Mouse (Mus musculus): ENCODE measurements at regions not wholly inside any gene's neighbourhood (a gene's known extent, or its start where the extent isn't known, plus 50 kb on each side); places are given as distances from the start of the nearest gene placed in this dataset.

DNA sequence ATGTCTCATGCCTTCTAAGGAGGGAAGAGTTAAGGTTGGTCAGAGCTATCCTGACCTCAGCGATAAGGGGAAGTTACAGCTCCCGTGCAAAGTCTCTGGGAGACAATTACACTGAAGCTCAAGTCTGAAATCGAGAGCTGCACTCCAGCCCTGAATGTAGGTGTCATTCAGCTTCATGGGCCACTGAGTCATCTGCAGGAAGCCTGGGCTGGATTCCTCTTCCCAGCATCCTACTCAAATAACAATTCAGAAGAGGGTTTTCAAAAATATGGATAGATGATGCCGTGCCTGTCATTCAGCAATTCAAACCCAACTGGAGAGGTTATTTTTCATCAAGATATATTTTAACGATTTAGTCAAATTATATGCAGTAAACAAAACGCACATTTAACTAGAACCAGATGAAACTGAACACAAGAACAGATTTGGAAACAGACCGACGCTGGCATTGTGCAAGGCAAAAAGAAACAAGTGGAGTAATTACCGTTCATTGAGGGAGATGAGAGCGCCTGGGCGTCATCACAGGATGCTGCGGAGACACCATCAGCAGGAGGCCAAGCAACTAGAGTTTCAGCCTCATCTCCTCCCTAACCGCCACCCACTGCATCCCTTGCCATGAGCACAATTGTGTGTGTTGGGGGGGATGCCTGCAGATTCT, 57.8 kb upstream of the Cfap46 start:
- DNase-seq (ENCODE audit: low spot score in 2 of 2), result peak; percentile 47 to 70

DNA sequence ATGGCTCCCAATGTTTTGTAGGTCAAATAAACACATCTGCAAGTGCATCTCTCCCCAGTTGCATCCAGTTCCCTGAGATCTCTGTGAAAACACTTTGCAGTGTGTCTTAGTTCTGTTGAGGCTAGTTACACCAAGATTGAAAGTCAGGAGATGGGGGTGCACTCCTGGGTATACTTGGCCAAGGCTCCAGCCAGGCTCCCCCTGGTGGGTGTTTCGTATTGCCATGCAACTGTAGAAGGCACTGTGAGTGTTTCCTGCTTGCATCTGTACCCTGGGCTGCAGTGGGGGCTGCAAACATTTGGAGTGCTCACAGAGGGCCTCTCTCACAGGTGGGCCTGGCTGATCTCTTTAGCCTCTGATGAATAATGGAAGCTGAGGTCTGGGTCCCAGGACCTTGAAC, 63.2 kb upstream of the Cfap46 start:
- DNase-seq (ENCODE audit: low spot score in 2 of 2), result no peak

DNA sequence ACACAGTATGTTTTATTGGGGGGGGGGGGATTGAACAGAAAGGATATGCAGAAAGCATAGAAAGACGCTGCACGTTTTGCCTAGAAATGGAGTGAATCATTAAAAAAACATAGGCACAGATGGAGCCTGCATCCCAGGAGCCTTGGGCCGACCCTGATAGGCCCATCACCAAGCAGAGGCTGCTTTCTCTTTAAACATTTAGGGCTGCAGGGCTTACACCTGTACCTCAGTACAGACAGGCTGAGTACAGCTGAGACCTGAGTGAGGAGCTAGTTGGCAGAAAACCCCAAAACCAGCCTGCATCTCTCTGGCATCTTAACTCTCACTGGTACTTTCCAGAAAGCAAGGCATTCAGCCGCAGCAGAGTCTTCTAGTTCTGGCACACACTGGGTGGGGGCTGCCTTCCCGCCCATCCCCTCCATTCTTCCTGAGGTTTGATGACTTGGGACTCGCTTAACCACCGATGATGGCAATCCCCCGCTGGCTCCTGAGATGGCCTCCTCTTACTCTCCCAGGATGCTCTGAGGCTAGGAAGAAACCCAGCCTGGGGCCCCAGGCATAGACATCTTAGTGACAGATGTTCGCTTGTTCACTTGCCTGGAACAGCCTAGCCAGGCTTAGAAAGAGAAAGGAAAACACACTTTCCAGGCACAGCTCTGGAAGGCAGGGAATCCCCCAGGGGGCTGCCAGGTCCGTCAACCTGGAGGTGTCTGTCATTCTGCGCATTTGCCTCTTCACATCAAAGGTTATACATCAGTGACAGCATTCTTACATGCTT, 63.9 kb upstream of the Cfap46 start:
- DNase-seq (ENCODE audit: low spot score in 2 of 2), result no peak

DNA sequence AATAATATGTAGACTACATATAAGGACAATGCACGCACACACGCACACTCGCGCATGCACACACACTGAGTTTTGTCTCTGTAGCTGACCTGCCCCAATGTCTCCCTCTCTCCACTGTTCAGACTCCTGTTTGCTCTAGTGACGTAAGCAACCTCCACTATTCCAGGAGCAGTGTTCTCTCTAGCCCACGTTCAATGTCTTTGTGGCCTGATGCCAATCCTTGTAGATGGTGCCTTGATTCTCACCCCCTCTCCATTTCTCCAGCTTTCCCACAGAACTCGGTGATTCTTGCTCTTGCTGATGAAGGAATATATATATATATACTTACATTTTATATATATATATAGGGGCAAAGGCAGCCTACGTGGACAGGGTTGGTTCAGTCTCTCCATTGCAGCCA, 71.4 kb upstream of the Cfap46 start:
- no peak for DNase-seq (ENCODE audit: low spot score in 2 of 2)

DNA sequence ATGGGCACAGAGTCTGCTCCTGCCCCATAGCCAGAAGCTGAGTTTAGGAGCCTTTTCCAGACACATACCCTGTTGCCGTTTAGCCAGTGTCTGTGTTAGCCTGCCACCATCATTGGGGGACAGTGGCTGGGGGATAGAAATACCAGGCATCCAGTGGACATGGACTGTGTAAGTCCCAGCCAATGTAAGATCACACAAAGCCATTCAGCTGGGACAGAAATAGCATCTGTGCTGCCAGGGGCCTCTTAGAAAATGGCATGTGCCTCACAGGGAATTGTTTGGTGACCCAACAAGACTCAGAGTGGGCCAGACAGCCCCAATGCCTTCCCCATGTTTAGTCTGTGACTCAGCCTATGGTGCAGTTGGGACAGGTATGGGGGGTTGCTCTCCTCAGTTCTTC, 71.5 kb upstream of the Adgra1 start:
- DNase-seq (ENCODE audit: low spot score in 2 of 2), result no peak

DNA sequence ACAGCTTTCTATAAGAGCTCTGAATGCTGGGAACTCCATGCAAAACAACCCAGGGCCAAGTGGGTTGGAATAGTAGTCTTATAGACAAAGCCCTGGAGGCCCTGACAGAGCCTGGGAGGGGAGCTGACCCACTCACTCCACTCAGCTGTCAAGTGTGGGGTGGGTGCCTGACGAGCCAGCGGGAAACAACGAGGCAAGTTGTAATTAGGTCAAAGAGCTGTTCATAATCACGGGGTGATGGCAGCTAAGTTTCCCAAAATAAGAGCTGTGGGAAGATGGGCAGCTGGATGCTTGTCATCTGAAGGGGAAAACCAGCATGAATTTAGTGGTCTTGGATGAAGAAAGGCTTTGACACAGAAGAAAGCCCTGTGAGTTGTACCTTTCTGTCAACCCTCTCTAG, 70.7 kb upstream of the Adgra1 start:
- no peak for DNase-seq (ENCODE audit: low spot score in 2 of 2)

DNA sequence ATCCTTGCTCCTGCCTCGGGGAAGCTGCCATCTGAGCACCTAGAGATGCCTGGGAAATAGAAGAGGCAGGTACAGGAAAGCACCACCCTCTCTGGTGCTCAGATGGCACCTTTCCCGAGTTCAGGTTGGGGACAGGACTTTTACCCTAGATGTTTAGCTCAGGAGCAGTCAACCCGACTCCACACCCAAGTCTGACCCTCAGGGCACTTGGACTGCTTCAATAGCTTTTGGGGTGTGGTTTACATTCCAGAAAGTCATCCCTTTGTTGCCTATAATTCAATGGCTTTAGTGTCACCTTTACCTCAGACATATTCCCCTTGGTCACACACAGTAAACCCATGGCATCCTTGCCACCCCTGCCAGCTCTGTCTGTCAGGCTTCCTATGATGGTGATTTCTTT, 67.7 kb upstream of the Adgra1 start:
- DNase-seq (ENCODE audit: low spot score in 2 of 2), result no peak

DNA sequence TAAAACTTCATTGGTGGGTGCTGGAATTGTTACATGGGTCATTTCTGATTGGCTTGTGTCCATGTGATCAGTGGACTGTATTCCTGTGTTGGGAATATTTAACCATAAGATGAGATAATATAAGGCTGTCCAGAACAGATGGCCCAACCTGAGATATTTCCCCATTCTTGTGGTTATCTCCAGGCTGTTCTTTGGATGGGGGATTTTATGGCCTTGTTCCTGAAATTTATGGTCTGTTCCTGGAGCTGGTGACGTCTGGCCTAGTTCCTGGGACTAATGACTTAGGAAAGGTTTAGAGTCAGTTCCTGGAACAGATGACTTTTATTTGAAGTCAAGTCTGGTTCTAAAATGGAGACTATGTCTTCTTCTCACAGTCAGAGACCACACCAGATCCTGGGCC, 64.8 kb upstream of the Adgra1 start:
- no peak for DNase-seq (ENCODE audit: low spot score in 2 of 2)

DNA sequence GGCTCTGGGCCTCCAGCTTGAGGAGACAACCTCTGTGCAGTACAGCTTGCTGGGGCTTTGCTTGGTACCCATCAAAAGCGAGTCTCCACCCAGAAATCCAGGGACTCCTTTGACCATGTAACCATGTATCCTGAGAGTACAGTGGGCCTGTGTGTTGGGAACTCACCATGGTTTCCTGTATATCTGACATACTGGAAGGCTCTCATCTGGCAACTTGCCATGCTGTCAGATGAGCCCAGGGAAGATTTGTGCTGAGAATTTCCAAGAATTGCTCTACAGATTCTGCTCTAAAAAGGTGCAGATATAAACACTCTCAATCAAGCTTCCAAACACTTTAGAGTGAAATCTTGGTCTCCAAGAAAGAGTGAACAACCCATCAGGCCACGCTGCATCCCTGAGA, 56.7 kb upstream of the Adgra1 start:
- no peak for DNase-seq (ENCODE audit: low spot score in 2 of 2)

DNA sequence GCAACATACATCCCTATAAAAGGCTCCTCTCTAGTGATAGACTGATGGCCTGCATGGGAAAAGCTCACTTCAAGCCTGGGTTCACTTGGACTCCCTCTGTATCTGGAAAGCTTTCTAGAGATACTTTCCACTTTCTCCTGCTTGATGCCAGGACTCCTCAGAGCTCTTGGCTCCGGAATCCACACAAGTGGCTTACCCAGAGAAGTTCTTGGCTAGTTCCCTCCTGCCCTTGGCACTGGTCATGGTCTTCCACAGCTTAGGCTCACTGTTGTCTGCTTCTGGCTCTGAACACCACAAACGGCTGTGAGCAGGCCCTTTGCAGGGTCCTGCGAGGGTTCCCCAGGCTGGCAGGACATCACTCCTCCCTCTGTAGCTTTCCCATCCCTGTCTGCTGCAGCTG, 54.1 kb upstream of the Adgra1 start:
- DNase-seq (ENCODE audit: low spot score in 2 of 2), result no peak

DNA sequence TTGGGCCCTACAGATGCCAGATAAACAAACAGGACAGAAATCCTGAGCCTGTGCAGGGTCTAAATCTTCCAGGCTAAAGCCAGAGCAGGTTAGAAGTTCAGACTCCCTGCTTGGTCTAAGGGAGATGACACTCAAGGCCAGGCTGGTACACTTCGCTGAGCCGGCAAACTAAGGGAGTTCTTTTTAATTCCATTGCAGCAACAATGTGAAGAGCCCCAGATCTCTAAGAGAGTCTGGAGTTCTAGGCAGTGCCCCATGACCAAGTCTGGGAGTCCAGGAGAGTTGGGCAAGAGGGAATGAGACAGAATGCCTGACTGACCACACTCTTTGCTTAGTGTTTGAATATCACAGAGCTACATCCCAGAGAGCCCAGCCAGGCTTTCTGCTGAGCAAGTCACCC, 52.5 kb upstream of the Adgra1 start:
- DNase-seq (ENCODE audit: low spot score in 2 of 2), result no peak
